8 mouse cellular contexts compared by ENCODE assay signal in the genomic region with DNA sequence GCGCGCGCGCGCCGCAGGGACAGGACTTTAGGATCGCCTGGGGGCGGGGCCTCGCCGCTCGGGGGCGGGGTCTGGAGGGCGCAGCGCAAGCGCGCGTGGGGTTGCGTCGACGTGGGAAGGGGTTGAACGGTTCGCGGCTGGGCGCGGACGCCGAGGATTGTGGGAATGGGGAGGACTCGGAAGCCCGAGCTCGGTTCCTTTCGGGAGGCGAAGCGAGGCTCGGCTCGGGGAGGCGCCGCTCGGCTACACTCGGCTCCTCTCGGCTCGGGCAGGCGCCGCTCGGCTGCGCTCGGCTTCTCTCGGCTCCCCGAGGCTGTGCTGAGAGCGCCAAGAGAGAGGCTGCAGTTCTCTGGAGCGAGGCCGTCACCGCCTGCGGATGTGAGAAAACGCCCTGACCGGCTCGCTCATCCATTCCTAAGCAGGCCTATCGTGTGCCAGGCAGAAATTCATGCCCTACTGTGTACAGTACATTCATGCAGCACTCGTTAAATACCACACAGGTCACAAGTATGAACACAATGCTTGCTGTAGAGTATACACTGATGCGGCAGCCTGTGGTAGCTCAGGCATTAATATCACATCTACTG. TPM values are rescaled to one million over a fixed set of nuclear protein-coding genes. Genes with fewer than 3 reads are reported as not detected.
DNase-seq lines count a peak whose midpoint lies in the region; ATAC-seq and TF ChIP-seq lines count a peak whose summit lies in the region.

TSS of gene Gna11 (minus strand) at position 30 of the 587 bp plus-strand sequence.

- no peaks in the 10 kb centered on the region for H3K9me3 ChIP-seq in embryonic facial prominence, embryonic 15.5 days (replicated peaks)
- H3K9me3 ChIP-seq in limb, embryonic 14.5 days (ENCODE audit: control insufficient read depth, low read length), result no peaks in the 10 kb centered on the region
- H3K9me3 ChIP-seq in midbrain, postnatal 0 days (ENCODE audit: low read length), result no peaks in the 10 kb centered on the region

- no peak for TF ChIP-seq CTCF in bone marrow, adult 2 months (IDR thresholded peaks at IDR 0.05; ENCODE audit: control insufficient read depth, insufficient read depth, low read length)
- TF ChIP-seq CTCF in midbrain, postnatal 0 days (IDR thresholded peaks at IDR 0.05), result peak; percentile 14; the same call in 1 of the 2 replicates

- peak within 1 kb of the TSS; percentile 96 for H3K4me3 ChIP-seq in bone marrow, adult 2 months (replicated peaks; ENCODE audit: control insufficient read depth, low read depth, low read length)
- H3K4me3 ChIP-seq in embryonic facial prominence, embryonic 15.5 days (replicated peaks), result peak within 1 kb of the TSS; percentile 94
- H3K4me3 ChIP-seq in limb, embryonic 14.5 days (replicated peaks; ENCODE audit: low read length), result peak within 1 kb of the TSS; percentile 93
- H3K4me3 ChIP-seq in midbrain, postnatal 0 days (ENCODE audit: low read depth, low read length), result peak within 1 kb of the TSS; percentile 95

- H3K27ac ChIP-seq in bone marrow, adult 2 months (ENCODE audit: control insufficient read depth, insufficient read depth, low read depth, low read length, poor library complexity), result peak within 1 kb of the TSS; percentile 86
- peak within 1 kb of the TSS; percentile 86 for H3K27ac ChIP-seq in embryonic facial prominence, embryonic 15.5 days (replicated peaks)
- H3K27ac ChIP-seq in limb, embryonic 14.5 days (replicated peaks; ENCODE audit: low read depth, low read length), result peak within 1 kb of the TSS; percentile 76
- H3K27ac ChIP-seq in midbrain, postnatal 0 days (ENCODE audit: low read depth, low read length), result peak within 1 kb of the TSS; percentile 89

- WGBS in bone marrow, adult 2 months, result 1% methylated on average over 59 of the region's 59 CpGs
- WGBS in embryonic facial prominence, embryonic 15.5 days, result under 1% methylated on average over 59 of the region's 59 CpGs
- WGBS in limb, embryonic 14.5 days, result 2% methylated on average over 47 of the region's 59 CpGs
- WGBS in midbrain, postnatal 0 days, result 1% methylated on average over 47 of the region's 59 CpGs

- peak within 1 kb of the TSS; percentile 89 for H3K4me2 ChIP-seq in embryonic facial prominence, embryonic 15.5 days (replicated peaks)
- H3K4me2 ChIP-seq in limb, embryonic 14.5 days (replicated peaks; ENCODE audit: low read depth, low read length, severe bottlenecking), result peak within 1 kb of the TSS; percentile 94
- H3K4me2 ChIP-seq in midbrain, postnatal 0 days (ENCODE audit: low read depth, low read length, poor library complexity, severe bottlenecking), result peak within 1 kb of the TSS; percentile 94

- DNase-seq in 416B (ENCODE audit: low read depth), result peak; percentile 98
- peak; percentile 99 for DNase-seq in heart, adult 8-10 months (ENCODE audit: low spot score)
- DNase-seq in kidney, adult 9 months, result peak; percentile 100
- peak; percentile 98 for DNase-seq in limb, embryonic 14.5 days (ENCODE audit: low spot score)
- peak; percentile 99 for DNase-seq in midbrain, postnatal 0 days (ENCODE audit: low spot score)
- DNase-seq in spleen, postnatal 14 days (ENCODE audit: low spot score in 2 of 2), result peak; percentile 99

- H3K9ac ChIP-seq in embryonic facial prominence, embryonic 15.5 days, result peak within 1 kb of the TSS; percentile 94
- peak within 1 kb of the TSS; percentile 90 for H3K9ac ChIP-seq in limb, embryonic 14.5 days (ENCODE audit: low read depth, low read length, severe bottlenecking)
- H3K9ac ChIP-seq in midbrain, postnatal 0 days (replicated peaks; ENCODE audit: low read length, poor library complexity, severe bottlenecking), result peak within 1 kb of the TSS; percentile 93

- no peak; the same call in 1 of the 2 replicates for TF ChIP-seq POLR2A in bone marrow, adult 2 months (IDR thresholded peaks at IDR 0.05; ENCODE audit: borderline replicate concordance, control insufficient read depth, low read depth, low read length)
- 0 out of 2 replicates have a peak, but pooled peaks have one; percentile 30 for TF ChIP-seq POLR2A in limb, embryonic 14.5 days (IDR thresholded peaks at IDR 0.05; ENCODE audit: borderline replicate concordance, extremely low read depth, insufficient read depth, insufficient read length)

- no peaks in the 10 kb centered on the region; the same call in 1 of the 2 replicates for H3K4me1 ChIP-seq in bone marrow, adult 2 months (ENCODE audit: control insufficient read depth, insufficient read depth, low read length)
- H3K4me1 ChIP-seq in embryonic facial prominence, embryonic 15.5 days, result peaks cover 38% of the 10 kb centered on the region
- H3K4me1 ChIP-seq in limb, embryonic 14.5 days (ENCODE audit: control insufficient read depth, insufficient read depth, low read length), result peaks cover 17% of the 10 kb centered on the region
- H3K4me1 ChIP-seq in midbrain, postnatal 0 days (ENCODE audit: insufficient read depth, low read length), result peaks cover 20% of the 10 kb centered on the region

- peak; percentile 95 for ATAC-seq in embryonic facial prominence, embryonic 15.5 days (ENCODE audit: insufficient number of reproducible peaks, low FRiP score, low TSS enrichment, low read depth)
- peak; percentile 97 for ATAC-seq in limb, embryonic 14.5 days (ENCODE audit: low FRiP score, low read depth)
- ATAC-seq in midbrain, postnatal 0 days (ENCODE audit: low FRiP score), result peak; percentile 95

- 0 out of 2 replicates have a peak, but pooled peaks cover under 1% of the 10 kb centered on the region for H3K36me3 ChIP-seq in embryonic facial prominence, embryonic 15.5 days
- 0 out of 2 replicates have a peak, but pooled peaks cover 2% of the 10 kb centered on the region for H3K36me3 ChIP-seq in limb, embryonic 14.5 days (ENCODE audit: control insufficient read depth, insufficient read depth, low read length)
- H3K36me3 ChIP-seq in midbrain, postnatal 0 days (ENCODE audit: insufficient read depth, low read length), result no peaks in the 10 kb centered on the region

- no peaks in the 10 kb centered on the region for H3K27me3 ChIP-seq in embryonic facial prominence, embryonic 15.5 days
- H3K27me3 ChIP-seq in limb, embryonic 14.5 days (ENCODE audit: control insufficient read depth, insufficient read depth, low read length), result no peaks in the 10 kb centered on the region
- H3K27me3 ChIP-seq in midbrain, postnatal 0 days (ENCODE audit: insufficient read depth, low read length), result no peaks in the 10 kb centered on the region

RNA-seq across cellular contexts. Expression of gene Gna11, which starts in this region (rescaled TPM):
- polyA plus RNA-seq in bone marrow, adult 2 months (2011; ENCODE audit: insufficient read depth, insufficient read length, low replicate concordance, missing spikeins), result 12.3 and 23.8 TPM in 2 replicates
- polyA plus RNA-seq in embryonic facial prominence, embryonic 15.5 days (2015; fragmentation: Nextera tagmentation; extraction: Ambion mirVana), result 89.1 and 89.2 TPM in 2 replicates
- total RNA-seq in heart, adult 8-10 months (2022), result 10 to 100 TPM; 47.7 to 54.1 (median 50.9) TPM
- 97.4 and 116 TPM in 2 replicates for polyA plus RNA-seq in limb, embryonic 14.5 days (2012; rRNA removed)
- 89.1 and 91.7 TPM in 2 replicates for polyA plus RNA-seq in limb, embryonic 14.5 days (2014; fragmentation: Nextera tagmentation; extraction: Ambion mirVana)
- total RNA-seq in midbrain, postnatal 0 days (2014; rRNA removed), result 108 and 130 TPM in 2 replicates
- 107 and 108 TPM in 2 replicates for polyA plus RNA-seq in midbrain, postnatal 0 days (2015; fragmentation: Nextera tagmentation; extraction: Ambion mirVana)

Comparison
In these comparisons a context has a peak if more than half of its experiments do, and no peak if none do; other contexts are left out.
1. Peak in every context shown above with its lines: DNase-seq, ATAC-seq, H3K4me3 ChIP-seq and H3K27ac ChIP-seq.